Mouse (Mus musculus) adrenal gland, postnatal 14 days (tissue): ENCODE measurements around the gene Olfr765. TPM values are rescaled to one million over a fixed set of nuclear protein-coding genes. Genes with fewer than 3 reads are reported as not detected.
"Not testable (repeated sequence)": the region's sequence is repeated elsewhere in the genome, so short reads cannot be mapped to it uniquely, and the experiment has no call there.

Source experiments
- DNase-seq: peaks from one replicate; pipeline ENCODE4 v3.0.0; 2021; ENCODE audit warnings: mixed read lengths
- long read RNA-seq, 2 experiments: library from polyadenylated mRNA; stranded (forward); transcript quantifications; one replicate each; pipeline ENCODE4 v2.0.0; 2021
- total RNA-seq: library from RNA; stranded (reverse); gene quantifications from 2 replicates; pipeline ENCODE4 v1.2.3, GENCODE M21; 2021

The Olfr765 gene
- not detected in 2 replicates for total RNA-seq
- long read RNA-seq, experiment 1: 0 reads
- long read RNA-seq, experiment 2: 0 reads

GRCm38 (mm10) chr10:129049898-129050297 is at the start of gene Olfr765:
Olfr765 (minus strand) TSS chr10:129049998.
- DNase-seq: not testable (repeated sequence)

- no peak for DNase-seq
These were observed 49.5 kb upstream of the Olfr765 start, which contains the start of gene Olfr768 for GRCm38 (mm10) chr10:129099275-129099674. Olfr768 (minus strand) TSS chr10:129099375.

DNA sequence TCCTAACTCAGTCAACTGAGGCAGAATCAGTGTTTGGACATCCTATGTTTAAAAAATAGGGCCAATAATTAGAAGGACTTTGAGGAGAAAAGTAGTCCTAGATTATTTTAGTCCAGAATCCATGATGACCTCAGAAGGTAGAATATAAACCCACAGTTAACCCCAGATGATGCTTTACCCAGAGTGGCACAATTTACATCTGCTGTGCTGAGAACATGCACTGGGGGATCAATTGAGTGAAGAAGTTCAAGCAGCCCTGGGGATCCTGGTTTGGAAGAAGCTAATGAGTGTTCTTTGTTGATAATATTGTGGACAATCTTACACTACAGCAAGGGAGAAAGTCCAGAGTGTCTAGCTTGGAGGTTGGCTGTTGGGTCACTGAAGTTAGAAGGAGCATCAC is 33.0 kb upstream of the Olfr765 start, which contains the start of gene Olfr767:
Gene Olfr767 (minus strand): TSS at position 101 of the 400 bp plus-strand sequence.
- not testable (repeated sequence) for DNase-seq

DNA sequence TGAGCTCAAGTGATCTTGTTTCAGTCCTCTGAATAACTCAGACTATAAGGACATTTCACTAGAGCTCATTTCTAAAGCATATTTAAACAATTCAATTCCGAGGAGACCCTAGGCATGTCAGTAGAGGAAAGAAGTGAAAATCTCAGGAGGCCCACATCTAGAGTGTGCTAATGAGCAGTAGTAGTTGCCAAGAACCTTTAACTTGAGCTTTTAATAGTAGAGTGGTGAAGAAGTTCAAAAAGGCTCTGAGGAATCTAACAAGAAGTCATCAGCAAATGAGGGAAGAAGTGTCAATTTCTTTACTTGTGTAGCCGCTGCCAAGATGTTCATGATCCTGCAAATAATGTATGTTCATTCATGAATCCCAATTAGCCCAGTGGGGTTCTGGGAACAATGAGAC is 19.1 kb upstream of the Olfr765 start, which contains the start of gene Olfr766-ps1:
Gene Olfr766-ps1 (minus strand): TSS at position 101 of the 400 bp plus-strand sequence.
- DNase-seq: no peak

GRCm38 (mm10) chr10:129039796-129040195 is 10.0 kb downstream of the Olfr765 start, which contains the start of gene Olfr764-ps1:
Olfr764-ps1 (minus strand) TSS chr10:129039896.
- DNase-seq: no peak

- no peak for DNase-seq
These were observed 21.5 kb downstream of the Olfr765 start for GRCm38 (mm10) chr10:129028343-129028742.

DNA sequence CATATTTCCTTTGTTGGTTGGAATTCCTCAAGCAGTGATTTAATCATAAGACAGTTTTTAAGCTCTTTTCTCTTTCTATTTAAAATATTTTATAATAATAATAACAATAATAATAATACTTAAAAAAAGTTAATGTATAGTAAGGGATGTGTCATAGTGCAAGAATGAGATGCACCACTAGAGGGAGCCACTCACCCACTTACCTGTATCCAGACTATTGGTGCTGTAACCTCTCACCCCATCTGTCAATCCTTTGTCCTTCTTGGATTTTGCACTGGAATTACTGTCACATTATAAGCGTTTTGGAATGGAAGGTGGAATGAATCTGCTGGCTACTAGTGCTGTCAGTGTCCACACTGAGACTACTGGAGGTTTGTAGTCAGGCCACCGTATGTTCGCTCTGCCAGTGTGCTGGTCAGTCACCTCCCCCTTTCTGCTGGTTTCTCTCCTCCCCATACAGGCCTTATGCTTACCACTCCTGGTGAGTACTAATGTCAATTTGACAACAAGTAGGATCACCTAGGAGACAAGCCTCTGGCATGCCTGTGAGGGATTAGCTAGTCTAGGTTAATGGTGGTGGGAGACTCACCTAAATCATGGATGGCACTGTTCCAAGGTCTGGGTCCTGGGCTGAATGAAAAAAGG is 23.7 kb downstream of the Olfr765 start:
- DNase-seq: peak; percentile 39

DNA sequence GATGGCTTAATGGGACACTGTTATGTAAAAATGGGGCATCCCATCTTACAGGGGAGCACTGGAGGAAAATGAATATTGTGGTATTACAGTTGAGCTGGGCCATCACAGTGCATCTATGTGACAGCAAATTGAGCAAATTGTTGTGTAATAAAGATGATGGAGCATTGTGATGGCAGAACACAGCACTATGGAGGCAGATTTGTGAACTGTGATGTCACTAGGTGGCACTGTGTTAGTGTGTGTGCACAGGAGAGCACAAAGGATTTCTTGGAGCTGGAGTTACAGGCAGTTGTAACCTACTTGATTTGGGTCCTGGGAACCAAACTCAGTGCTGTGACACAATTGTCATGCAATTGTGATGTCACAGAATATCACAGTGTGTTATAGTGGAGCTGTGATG is 26.5 kb downstream of the Olfr765 start:
- no peak for DNase-seq

GRCm38 (mm10) chr10:129014477-129014876 is 35.3 kb downstream of the Olfr765 start:
- no peak for DNase-seq

DNA sequence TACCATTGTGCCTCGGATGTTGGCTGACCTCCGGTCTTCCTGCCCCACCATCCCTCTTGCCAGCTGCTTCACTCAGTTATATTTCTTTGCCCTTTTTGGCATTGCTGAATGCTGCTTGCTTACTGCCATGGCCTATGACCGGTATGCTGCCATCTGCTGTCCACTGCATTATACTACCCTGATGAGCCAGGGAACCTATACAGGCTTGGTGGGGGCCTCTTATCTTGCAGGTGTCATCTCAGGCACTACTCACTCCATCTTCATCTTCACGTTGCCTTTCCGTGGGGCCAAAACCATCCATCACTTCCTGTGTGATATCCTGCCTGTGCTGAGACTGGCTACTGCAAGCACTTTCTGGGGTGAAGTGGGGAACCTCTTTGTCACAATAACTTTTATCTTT is 38.3 kb downstream of the Olfr765 start:
- not testable (repeated sequence) for DNase-seq

DNA sequence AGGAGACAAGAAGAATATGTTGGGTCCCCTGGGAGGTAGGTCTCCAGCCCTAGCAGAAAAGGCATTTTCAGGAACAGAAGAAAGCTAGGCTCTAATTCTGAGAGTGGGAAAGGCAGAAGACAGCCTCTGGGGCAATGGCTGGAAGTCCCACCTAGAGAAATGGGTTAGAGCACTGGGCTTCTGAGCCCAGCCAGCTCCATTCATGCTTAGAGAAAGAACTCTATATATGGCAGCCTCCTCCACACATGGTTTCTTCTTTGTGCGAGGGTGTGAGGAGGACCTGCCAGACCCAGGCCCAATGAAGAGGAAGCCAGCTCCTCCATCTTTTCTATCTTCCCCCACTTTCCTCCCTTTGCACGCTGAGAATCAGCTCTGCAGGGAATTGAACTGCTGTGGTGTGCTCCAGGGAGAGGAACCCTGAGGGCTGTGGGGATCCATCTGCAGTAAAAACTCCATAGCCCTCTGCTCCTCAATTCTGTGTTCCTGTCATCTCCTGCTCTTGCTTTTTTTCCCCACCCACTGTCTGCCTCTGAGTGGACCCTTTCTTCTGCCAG is 39.4 kb downstream of the Olfr765 start, which contains the start of gene Olfr763:
Gene Olfr763 (plus strand): TSS at position 504 of the 554 bp plus-strand sequence.
- DNase-seq: no peak

DNA sequence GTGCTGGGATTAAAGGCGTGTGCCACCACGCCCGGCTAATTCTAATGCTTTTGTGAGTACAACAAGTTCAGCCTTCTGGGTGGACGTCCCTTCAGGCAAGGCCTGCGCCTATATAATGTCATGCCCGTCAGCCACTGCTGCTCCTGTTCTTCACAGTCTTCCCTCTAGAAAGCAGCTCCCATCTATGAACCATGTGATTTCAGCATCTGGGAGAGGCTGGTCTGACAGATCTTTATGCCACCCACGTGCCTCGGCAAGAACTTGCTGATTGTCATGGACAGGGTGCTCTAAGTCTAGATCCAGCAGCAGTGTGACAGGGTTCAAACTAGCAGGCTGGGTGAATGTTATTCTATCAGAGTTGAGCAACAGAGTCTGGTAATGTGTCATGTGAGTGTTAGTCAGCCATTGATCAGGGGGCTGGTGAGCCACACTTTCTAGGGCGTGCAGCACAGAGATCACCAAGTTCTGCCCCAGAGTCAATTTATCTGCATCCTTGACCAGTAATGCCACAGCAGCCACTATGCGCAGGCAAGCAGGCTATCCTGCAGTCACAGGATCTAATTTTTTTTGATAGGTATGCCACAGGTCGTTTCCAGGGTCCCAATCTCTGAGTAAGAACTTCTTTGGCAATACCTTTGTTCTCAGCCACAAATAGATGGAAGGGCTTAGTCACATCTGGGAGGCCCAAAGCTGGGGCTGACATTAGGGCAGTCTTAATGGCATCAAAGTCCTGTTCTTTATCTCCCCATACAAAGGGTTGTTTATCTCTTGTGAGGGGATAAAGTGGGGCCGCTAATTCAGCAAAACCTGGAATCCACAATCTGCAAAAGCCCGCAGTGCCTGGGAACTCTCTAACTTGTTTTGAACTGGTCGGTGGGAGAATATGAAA is 45.5 kb downstream of the Olfr765 start:
- no peak for DNase-seq

DNA sequence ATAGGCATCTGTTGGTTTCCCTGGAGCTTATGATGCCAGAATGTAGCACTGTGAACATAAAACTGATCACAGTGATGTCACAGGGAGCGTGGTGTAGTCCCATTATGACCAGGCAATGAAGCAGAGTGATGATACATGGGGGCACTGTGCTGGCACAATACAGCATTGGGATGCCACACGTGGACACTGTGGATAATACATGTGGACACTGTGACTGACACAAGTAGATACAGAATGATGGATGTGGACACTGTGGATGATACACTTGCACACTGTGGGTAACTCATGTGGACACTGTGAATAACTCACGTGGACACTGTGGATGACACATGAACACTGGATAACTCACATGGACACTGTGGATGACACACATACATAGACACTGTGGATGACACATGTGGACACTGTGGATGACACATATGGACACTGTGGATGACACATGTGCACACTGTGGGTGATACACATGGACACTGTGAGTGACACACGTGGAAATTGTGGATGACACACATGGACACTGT is 53.2 kb downstream of the Olfr765 start:
- no peak for DNase-seq

DNA sequence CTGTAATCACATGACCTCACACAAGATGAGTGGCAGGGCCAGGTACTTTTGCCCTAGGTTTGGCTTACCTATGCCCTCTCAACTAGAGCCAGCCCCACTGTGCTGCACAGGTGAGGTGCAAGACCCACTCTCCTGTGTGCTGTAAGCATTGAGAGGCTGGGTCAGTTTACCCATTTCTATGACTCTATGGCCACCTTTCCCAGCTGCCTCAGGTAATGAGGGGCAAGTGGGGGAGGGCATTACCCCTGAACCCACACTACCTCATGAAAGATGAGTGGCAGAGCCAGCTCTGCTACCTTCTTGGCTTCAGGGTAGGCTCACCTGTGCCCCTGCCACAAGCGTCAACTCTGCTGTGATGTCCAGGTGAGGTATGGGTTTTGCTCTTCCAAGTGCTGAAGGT is 54.0 kb downstream of the Olfr765 start:
- no peak for DNase-seq

Other genes starting within 250 kb of the Olfr765 start
- gene Dnajc14, start 245.9 kb downstream of the Olfr765 start, total RNA-seq: 60.0 and 60.9 TPM in 2 replicates
- gene Tmem198b, start 245.6 kb downstream of the Olfr765 start, total RNA-seq: 10.3 and 11.8 TPM in 2 replicates
- gene Sarnp, start 232.7 kb downstream of the Olfr765 start, total RNA-seq: 60.7 and 62.6 TPM in 2 replicates
- 31.2 and 32.5 TPM in 2 replicates for gene Ormdl2, start 228.4 kb downstream of the Olfr765 start, total RNA-seq
- gene Gdf11, start 158.3 kb downstream of the Olfr765 start, total RNA-seq: 3.0 and 3.9 TPM in 2 replicates
- gene Cd63, start 149.0 kb downstream of the Olfr765 start, total RNA-seq: 217 and 234 TPM in 2 replicates
- gene Rdh5, start 127.1 kb downstream of the Olfr765 start, total RNA-seq: 10.9 and 15.5 TPM in 2 replicates
- 220 TPM in 2 replicates for gene Bloc1s1, start 126.0 kb downstream of the Olfr765 start, total RNA-seq
- 18.7 and 19.0 TPM in 2 replicates for gene Itga7, start 116.2 kb downstream of the Olfr765 start, total RNA-seq
- gene Mettl7b, start 89.0 kb downstream of the Olfr765 start, total RNA-seq: 0.83 and 37.1 TPM in 2 replicates
- not detected in 2 replicates for gene Olfr9, start 60.6 kb downstream of the Olfr765 start, total RNA-seq
- not detected in 2 replicates for gene Olfr763, start 39.2 kb downstream of the Olfr765 start, total RNA-seq
- not detected in 2 replicates for gene Olfr764-ps1, start 10.1 kb downstream of the Olfr765 start, total RNA-seq
- not detected in 2 replicates for gene Olfr766-ps1, start 19.0 kb upstream of the Olfr765 start, total RNA-seq
- gene Olfr767, start 32.9 kb upstream of the Olfr765 start, total RNA-seq: not detected in 2 replicates
- gene Olfr768, start 49.4 kb upstream of the Olfr765 start, total RNA-seq: not detected in 2 replicates
- not detected in 2 replicates for gene Olfr769, start 67.9 kb upstream of the Olfr765 start, total RNA-seq
- gene Olfr770, start 89.0 kb upstream of the Olfr765 start, total RNA-seq: not detected in 2 replicates
- gene Olfr771, start 114.8 kb upstream of the Olfr765 start, total RNA-seq: not detected in 2 replicates
- not detected in 2 replicates for gene Olfr772, start 127.9 kb upstream of the Olfr765 start, total RNA-seq
- not detected in 2 replicates for gene Olfr773, start 137.4 kb upstream of the Olfr765 start, total RNA-seq
- gene Olfr774, start 186.2 kb upstream of the Olfr765 start, total RNA-seq: not detected in 2 replicates
- gene Olfr775, start 198.4 kb upstream of the Olfr765 start, total RNA-seq: not detected in 2 replicates
- gene Olfr776, start 209.1 kb upstream of the Olfr765 start, total RNA-seq: not detected in 2 replicates
- gene Olfr777, start 221.5 kb upstream of the Olfr765 start, total RNA-seq: not detected in 2 replicates